Mouse (Mus musculus): ENCODE data around the gene Srrm4. TPM values are rescaled to one million over a fixed set of nuclear protein-coding genes. Genes with fewer than 3 reads are reported as not detected.

Srrm4 gene
- polyA plus RNA-seq, 1 experiment from 2014 or later = 32.0 TPM

DNA sequence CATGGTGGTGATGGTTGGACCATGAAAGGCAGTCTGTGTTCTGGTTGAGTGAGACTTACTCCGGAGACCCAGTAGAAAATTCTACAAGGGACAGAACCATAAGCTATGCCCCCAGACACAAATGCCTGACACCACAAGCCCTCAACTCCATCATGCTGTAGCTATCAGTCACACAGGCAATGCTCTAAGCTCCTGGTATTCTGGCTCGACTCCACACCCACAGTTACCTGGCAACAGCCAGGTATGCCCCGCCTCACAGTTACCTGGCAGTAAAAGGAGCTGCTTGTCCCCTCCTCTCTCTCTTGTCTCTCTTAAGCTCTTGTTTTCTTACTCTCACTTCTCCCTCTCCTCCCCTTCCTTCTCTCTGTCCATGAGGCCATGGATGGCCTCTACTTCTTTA lies 98.9 kb downstream of the Srrm4 start:
- ATAC-seq (ENCODE audit: low FRiP score) (no peak), DNase-seq (ENCODE audit: low spot score) (no peak)
- Histone ChIP-seq H3K36me3 (ENCODE audit: control insufficient read depth, insufficient read depth, low read length) (no peaks in the 10 kb centered on the region), H3K27me3 (ENCODE audit: control insufficient read depth, insufficient read depth, low read length) (no peaks in the 10 kb centered on the region), H3K4me2 (replicated peaks; ENCODE audit: low read depth, low read length) (no peak overlapping the region), H3K9me3 (ENCODE audit: control insufficient read depth, low read length) (no peaks in the 10 kb centered on the region), H3K4me3 (ENCODE audit: low read depth, low read length) (no peak overlapping the region), H3K9ac (ENCODE audit: low read depth, low read length) (no peak overlapping the region), H3K4me1 (replicated peaks; ENCODE audit: control insufficient read depth, insufficient read depth, low read length) (0 out of 2 replicates have a peak, but pooled peaks cover 3% of the 10 kb centered on the region), H3K27ac (ENCODE audit: low read depth, low read length) (no peak overlapping the region)
- 86% methylated on average over 3 of the region's 3 CpGs for WGBS

DNA sequence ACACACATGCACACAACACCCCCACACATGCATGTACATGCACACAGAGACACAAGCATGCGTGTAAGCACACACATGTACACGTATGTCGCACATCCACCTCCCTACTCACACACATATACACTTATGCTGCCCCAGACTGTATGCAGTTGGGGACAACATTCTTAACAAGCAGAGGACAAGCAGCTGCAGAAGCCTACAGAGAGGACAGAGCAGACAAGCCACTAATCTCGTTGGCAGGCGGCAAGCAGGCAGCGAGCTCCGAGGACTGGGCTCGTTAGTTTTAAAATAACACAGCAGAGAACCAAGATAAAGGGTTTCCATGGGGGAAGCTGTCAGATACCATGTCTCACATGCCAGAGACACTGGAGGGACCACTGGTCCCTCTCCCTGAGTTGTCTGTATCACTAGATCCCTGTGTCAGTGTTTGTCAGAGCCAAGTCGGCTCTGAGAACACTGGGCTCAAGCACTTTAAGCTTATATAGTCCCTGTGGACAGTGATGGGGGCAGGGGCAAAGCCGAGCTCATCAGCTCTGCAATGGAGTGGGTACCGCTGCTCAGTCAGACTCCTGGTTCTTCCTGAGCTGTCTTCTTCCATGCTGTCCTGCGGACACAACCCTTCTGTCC lies 99.7 kb downstream of the Srrm4 start:
- no peaks in the 10 kb centered on the region for H3K4me1 ChIP-seq (replicated peaks; ENCODE audit: control insufficient read depth, insufficient read depth, low read length)

DNA sequence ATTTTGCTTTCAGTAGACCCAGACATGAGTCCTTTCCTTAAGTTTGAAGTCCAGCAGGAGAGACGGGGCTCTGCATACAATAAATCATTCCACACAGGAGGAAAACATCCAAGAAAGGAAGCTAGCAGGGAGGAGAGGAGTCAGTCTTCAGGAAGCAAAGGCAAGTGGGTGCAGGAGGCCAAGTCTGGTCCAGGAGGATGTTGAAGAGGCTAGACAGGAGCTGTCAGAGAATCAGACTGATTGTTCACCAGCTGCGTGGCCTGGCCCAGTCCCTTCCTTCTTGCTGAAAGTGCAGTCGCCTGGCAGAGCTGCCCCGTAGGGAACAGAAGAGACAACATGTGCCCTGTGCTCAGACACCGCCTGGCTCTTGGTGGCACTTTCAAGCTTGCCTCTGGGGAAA lies 100.8 kb downstream of the Srrm4 start:
- 80% methylated on average over 5 of the region's 5 CpGs for WGBS
- no peak for ATAC-seq (ENCODE audit: low FRiP score)

More for the DNA sequence above, 99.7 kb downstream of the Srrm4 start:
- no peaks in the 10 kb centered on the region for H3K36me3 ChIP-seq (ENCODE audit: control insufficient read depth, insufficient read depth, low read length)
- H3K4me3 ChIP-seq (ENCODE audit: low read depth, low read length) = no peak overlapping the region
- ATAC-seq (ENCODE audit: low FRiP score) = no peak
- no peak overlapping the region for H3K9ac ChIP-seq (ENCODE audit: low read depth, low read length)
- H3K27ac ChIP-seq (ENCODE audit: low read depth, low read length) = peak overlapping the region; percentile 42; the same call in 1 of the 2 replicates
- no peaks in the 10 kb centered on the region for H3K9me3 ChIP-seq (ENCODE audit: control insufficient read depth, low read length)
- H3K4me2 ChIP-seq (replicated peaks; ENCODE audit: low read depth, low read length) = no peak overlapping the region
- WGBS = 73% methylated on average over 12 of the region's 12 CpGs
- DNase-seq (ENCODE audit: low spot score) = no peak
- no peaks in the 10 kb centered on the region for H3K27me3 ChIP-seq (ENCODE audit: control insufficient read depth, insufficient read depth, low read length)

DNA sequence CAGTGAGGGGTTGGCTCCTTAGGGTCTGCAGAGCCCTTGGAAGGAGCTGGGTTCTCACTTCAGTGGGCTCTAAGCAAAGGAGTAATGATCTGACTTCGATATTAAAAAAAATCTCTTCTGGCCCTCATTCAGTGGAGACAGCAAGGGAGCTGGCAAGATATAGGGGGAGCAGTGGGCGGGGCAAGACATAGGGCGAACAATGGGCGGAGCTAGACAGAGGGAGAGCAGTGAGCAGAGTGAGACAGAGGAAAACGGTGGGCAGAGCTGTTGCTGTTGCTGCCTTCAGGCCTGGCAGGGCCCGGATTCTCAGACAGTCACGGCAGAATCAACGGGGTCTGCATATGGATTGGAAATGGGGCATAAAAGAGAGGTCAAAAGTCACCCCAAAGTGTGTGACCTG lies 102.0 kb downstream of the Srrm4 start:
- Histone ChIP-seq H3K4me1 (replicated peaks; ENCODE audit: control insufficient read depth, insufficient read depth, low read length) (peaks cover 4% of the 10 kb centered on the region; the same call in 1 of the 2 replicates), H3K9ac (ENCODE audit: low read depth, low read length) (no peak overlapping the region), H3K9me3 (ENCODE audit: control insufficient read depth, low read length) (no peaks in the 10 kb centered on the region), H3K27me3 (ENCODE audit: control insufficient read depth, insufficient read depth, low read length) (no peaks in the 10 kb centered on the region), H3K4me3 (ENCODE audit: low read depth, low read length) (no peak overlapping the region), H3K4me2 (replicated peaks; ENCODE audit: low read depth, low read length) (no peak overlapping the region), H3K36me3 (ENCODE audit: control insufficient read depth, insufficient read depth, low read length) (no peaks in the 10 kb centered on the region), H3K27ac (ENCODE audit: low read depth, low read length) (no peak overlapping the region)
- 65% methylated on average over 8 of the region's 8 CpGs for WGBS
- ATAC-seq (ENCODE audit: low FRiP score) (no peak), DNase-seq (ENCODE audit: low spot score) (no peak)

More for the DNA sequence above, 100.8 kb downstream of the Srrm4 start:
- Histone ChIP-seq H3K9ac (ENCODE audit: low read depth, low read length) (no peak overlapping the region), H3K27ac (ENCODE audit: low read depth, low read length) (no peak overlapping the region), H3K27me3 (ENCODE audit: control insufficient read depth, insufficient read depth, low read length) (no peaks in the 10 kb centered on the region), H3K4me3 (ENCODE audit: low read depth, low read length) (no peak overlapping the region), H3K9me3 (ENCODE audit: control insufficient read depth, low read length) (no peaks in the 10 kb centered on the region), H3K36me3 (ENCODE audit: control insufficient read depth, insufficient read depth, low read length) (no peaks in the 10 kb centered on the region), H3K4me2 (replicated peaks; ENCODE audit: low read depth, low read length) (no peak overlapping the region), H3K4me1 (replicated peaks; ENCODE audit: control insufficient read depth, insufficient read depth, low read length) (no peaks in the 10 kb centered on the region)
- no peak for DNase-seq (ENCODE audit: low spot score)

DNA sequence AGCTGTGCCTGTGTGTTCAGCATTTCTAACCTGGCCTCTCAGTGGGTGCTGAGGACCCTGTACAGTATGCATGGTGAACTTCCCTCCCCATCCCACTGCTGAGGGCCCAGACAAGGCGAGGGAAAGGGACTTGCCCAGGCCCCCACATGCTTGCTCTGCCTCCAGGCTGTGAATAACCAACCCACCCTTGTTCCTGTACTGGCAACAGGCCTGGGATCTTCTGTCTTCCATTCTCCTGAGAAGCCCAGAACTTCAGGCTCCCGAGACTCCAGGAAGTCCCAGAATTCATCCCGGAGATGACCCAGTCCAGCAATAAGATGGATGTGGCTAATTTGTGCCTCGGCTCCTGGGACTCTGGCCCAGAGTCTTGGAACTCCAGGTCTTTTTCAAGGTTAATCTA lies 105.5 kb downstream of the Srrm4 start:
- no peak overlapping the region for H3K27ac ChIP-seq (ENCODE audit: low read depth, low read length)
- no peak overlapping the region for H3K9ac ChIP-seq (ENCODE audit: low read depth, low read length)
- DNase-seq (ENCODE audit: low spot score) = no peak
- H3K9me3 ChIP-seq (ENCODE audit: control insufficient read depth, low read length) = no peaks in the 10 kb centered on the region
- WGBS = 82% methylated on average over 4 of the region's 4 CpGs
- peaks cover 4% of the 10 kb centered on the region; the same call in 1 of the 2 replicates for H3K4me1 ChIP-seq (replicated peaks; ENCODE audit: control insufficient read depth, insufficient read depth, low read length)
- no peak overlapping the region for H3K4me2 ChIP-seq (replicated peaks; ENCODE audit: low read depth, low read length)
- ATAC-seq (ENCODE audit: low FRiP score) = no peak
- H3K27me3 ChIP-seq (ENCODE audit: control insufficient read depth, insufficient read depth, low read length) = no peaks in the 10 kb centered on the region
- H3K36me3 ChIP-seq (ENCODE audit: control insufficient read depth, insufficient read depth, low read length) = no peaks in the 10 kb centered on the region
- H3K4me3 ChIP-seq (ENCODE audit: low read depth, low read length) = no peak overlapping the region

DNA sequence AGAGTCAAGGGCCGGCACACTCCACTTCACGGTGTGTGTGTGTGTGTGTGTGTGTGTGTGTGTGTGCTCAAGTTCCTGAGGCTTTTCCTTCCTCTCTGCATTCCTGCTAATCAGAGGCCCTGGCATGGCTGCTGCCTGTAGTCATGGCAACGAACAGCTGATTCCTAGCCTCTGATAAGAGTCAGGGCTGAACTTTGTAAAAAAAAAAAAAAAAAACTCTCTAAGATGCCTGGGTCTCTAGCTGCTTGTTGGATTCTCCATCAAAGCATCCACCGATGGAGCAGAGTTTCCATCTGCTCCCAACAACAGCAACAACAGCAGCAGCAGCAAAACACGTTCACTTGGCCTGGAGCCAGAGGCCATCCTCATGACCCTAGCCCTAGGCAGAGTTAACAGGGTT lies 106.5 kb downstream of the Srrm4 start:
- Histone ChIP-seq H3K9ac (ENCODE audit: low read depth, low read length) (no peak overlapping the region), H3K4me3 (ENCODE audit: low read depth, low read length) (no peak overlapping the region), H3K27me3 (ENCODE audit: control insufficient read depth, insufficient read depth, low read length) (no peaks in the 10 kb centered on the region), H3K9me3 (ENCODE audit: control insufficient read depth, low read length) (no peaks in the 10 kb centered on the region), H3K4me2 (replicated peaks; ENCODE audit: low read depth, low read length) (no peak overlapping the region), H3K4me1 (replicated peaks; ENCODE audit: control insufficient read depth, insufficient read depth, low read length) (peaks cover 4% of the 10 kb centered on the region; the same call in 1 of the 2 replicates), H3K36me3 (ENCODE audit: control insufficient read depth, insufficient read depth, low read length) (no peaks in the 10 kb centered on the region), H3K27ac (ENCODE audit: low read depth, low read length) (no peak overlapping the region)
- peak; percentile 72 for DNase-seq (ENCODE audit: low spot score)
- WGBS = 27% methylated on average over 5 of the region's 5 CpGs
- ATAC-seq (ENCODE audit: low FRiP score) = peak; percentile 33; the same call in 1 of the 2 replicates

DNA sequence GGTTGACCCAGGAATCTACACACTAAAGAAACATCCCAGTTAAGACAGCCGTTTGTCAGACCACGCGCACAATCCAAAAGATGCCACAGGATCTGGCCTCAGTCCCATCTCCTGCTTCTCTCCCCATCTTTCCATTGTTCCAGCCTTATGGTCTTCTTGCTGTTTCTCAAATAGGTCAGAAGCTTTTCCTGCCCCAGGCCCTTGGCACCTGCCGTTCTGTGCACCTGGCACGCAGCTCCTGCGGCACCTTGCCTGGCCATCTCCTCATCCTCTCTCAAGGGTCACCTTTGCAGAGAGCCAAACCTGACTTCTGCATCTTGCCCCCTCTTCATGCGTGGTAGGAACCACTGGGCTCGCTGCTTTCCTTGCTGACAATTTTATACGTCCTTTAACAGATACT lies 107.4 kb downstream of the Srrm4 start:
- H3K4me1 ChIP-seq (replicated peaks; ENCODE audit: control insufficient read depth, insufficient read depth, low read length) = peaks cover 4% of the 10 kb centered on the region; the same call in 1 of the 2 replicates
- DNase-seq (ENCODE audit: low spot score) (no peak), ATAC-seq (ENCODE audit: low FRiP score) (no peak)
- H3K27ac ChIP-seq (ENCODE audit: low read depth, low read length) = no peak overlapping the region
- no peak overlapping the region for H3K4me3 ChIP-seq (ENCODE audit: low read depth, low read length)
- no peaks in the 10 kb centered on the region for H3K36me3 ChIP-seq (ENCODE audit: control insufficient read depth, insufficient read depth, low read length)
- 93% methylated on average over 9 of the region's 9 CpGs for WGBS
- H3K9me3 ChIP-seq (ENCODE audit: control insufficient read depth, low read length) = no peaks in the 10 kb centered on the region
- no peaks in the 10 kb centered on the region for H3K27me3 ChIP-seq (ENCODE audit: control insufficient read depth, insufficient read depth, low read length)
- H3K9ac ChIP-seq (ENCODE audit: low read depth, low read length) = no peak overlapping the region
- no peak overlapping the region for H3K4me2 ChIP-seq (replicated peaks; ENCODE audit: low read depth, low read length)

DNA sequence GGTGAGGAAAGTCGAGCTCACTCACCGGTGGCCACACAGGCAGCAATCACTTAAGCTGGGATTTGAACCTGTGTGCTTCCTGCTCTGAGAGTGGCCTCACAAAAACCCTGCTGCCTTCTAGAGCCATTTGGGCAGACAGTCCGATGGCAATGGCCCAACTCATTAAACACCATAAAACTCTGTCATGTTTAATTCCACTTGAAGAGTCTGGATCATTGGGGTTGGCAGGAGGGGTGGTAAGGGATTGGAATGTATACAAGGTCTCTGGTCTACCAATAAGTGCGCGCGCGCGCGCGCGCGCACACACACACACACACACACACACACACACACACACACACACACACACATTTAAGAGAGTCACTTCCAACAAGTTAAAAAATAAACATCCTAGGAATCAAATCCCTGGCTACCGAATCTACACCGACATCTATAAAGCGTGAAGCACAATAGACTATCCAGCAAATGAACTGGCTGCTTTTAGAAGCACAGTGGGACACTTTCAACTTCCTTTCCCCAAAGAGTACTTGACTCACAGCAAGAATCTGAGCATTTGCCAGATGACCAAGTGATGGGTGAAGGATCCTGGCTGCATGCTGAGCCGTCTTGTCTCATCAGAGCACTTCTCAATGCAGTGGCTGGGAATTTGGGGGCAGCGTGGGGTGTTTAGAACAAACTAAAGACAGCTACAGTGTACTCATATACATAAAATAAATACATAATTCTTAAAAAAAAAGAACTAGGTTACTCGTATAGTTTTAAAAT lies 112.8 kb downstream of the Srrm4 start:
- no peak overlapping the region for H3K9ac ChIP-seq (ENCODE audit: low read depth, low read length)
- ATAC-seq (ENCODE audit: low FRiP score) (no peak), DNase-seq (ENCODE audit: low spot score) (no peak)
- no peaks in the 10 kb centered on the region for H3K9me3 ChIP-seq (ENCODE audit: control insufficient read depth, low read length)
- H3K4me2 ChIP-seq (replicated peaks; ENCODE audit: low read depth, low read length) = no peak overlapping the region
- H3K4me3 ChIP-seq (ENCODE audit: low read depth, low read length) = no peak overlapping the region
- no peak overlapping the region for H3K27ac ChIP-seq (ENCODE audit: low read depth, low read length)
- 82% methylated on average over 17 of the region's 18 CpGs for WGBS
- no peaks in the 10 kb centered on the region for H3K4me1 ChIP-seq (replicated peaks; ENCODE audit: control insufficient read depth, insufficient read depth, low read length)
- H3K27me3 ChIP-seq (ENCODE audit: control insufficient read depth, insufficient read depth, low read length) = no peaks in the 10 kb centered on the region
- H3K36me3 ChIP-seq (ENCODE audit: control insufficient read depth, insufficient read depth, low read length) = no peaks in the 10 kb centered on the region

DNA sequence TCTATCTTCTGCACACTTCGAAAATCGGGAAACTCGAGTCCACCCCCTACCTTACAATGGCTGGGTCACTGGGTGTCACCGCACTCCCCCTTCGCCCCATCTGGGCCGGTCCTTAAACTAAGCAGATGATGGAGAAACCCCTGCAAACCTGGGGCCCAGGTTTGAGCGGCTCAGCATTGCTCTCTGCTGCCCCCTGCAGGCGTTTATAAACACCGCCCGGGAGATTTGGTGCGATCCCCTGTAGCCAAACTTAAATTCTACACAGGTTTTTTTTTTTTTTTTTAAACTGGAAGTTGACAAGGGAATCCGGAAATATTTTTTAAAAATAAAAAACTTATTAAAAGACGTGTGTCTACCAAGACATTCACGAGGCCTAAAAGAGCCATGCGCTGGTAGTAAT lies 115.6 kb downstream of the Srrm4 start:
- no peaks in the 10 kb centered on the region for H3K9me3 ChIP-seq (ENCODE audit: control insufficient read depth, low read length)
- no peaks in the 10 kb centered on the region for H3K4me1 ChIP-seq (replicated peaks; ENCODE audit: control insufficient read depth, insufficient read depth, low read length)
- no peak overlapping the region for H3K27ac ChIP-seq (ENCODE audit: low read depth, low read length)
- no peaks in the 10 kb centered on the region for H3K27me3 ChIP-seq (ENCODE audit: control insufficient read depth, insufficient read depth, low read length)
- no peak overlapping the region for H3K4me3 ChIP-seq (ENCODE audit: low read depth, low read length)
- DNase-seq (ENCODE audit: low spot score) (peak; percentile 82), ATAC-seq (ENCODE audit: low FRiP score) (no peak)
- WGBS = 16% methylated on average over 15 of the region's 15 CpGs
- no peak overlapping the region for H3K4me2 ChIP-seq (replicated peaks; ENCODE audit: low read depth, low read length)
- no peaks in the 10 kb centered on the region for H3K36me3 ChIP-seq (ENCODE audit: control insufficient read depth, insufficient read depth, low read length)
- H3K9ac ChIP-seq (ENCODE audit: low read depth, low read length) = no peak overlapping the region
